Mouse (Mus musculus) CH12.LX (cell line): ENCODE data around the gene Phf23.

Experiments
- EP300 ChIP-seq: IDR thresholded peaks from 2 replicates; pipeline ENCODE4 v1.6.1; 2011; ENCODE audit warnings: low read length, improper control_type of control experiment
- MAFK ChIP-seq: IDR thresholded peaks from 2 replicates; pipeline ENCODE4 v1.6.1; 2011; ENCODE audit warnings: low read length, improper control_type of control experiment; ENCODE audit not compliant: insufficient replicate concordance
- POLR2A ChIP-seq: IDR thresholded peaks from 2 replicates; pipeline ENCODE4 v1.6.1; 2011; ENCODE audit warnings: low read depth, mild to moderate bottlenecking, improper control_type of control experiment, low read length

DNA sequence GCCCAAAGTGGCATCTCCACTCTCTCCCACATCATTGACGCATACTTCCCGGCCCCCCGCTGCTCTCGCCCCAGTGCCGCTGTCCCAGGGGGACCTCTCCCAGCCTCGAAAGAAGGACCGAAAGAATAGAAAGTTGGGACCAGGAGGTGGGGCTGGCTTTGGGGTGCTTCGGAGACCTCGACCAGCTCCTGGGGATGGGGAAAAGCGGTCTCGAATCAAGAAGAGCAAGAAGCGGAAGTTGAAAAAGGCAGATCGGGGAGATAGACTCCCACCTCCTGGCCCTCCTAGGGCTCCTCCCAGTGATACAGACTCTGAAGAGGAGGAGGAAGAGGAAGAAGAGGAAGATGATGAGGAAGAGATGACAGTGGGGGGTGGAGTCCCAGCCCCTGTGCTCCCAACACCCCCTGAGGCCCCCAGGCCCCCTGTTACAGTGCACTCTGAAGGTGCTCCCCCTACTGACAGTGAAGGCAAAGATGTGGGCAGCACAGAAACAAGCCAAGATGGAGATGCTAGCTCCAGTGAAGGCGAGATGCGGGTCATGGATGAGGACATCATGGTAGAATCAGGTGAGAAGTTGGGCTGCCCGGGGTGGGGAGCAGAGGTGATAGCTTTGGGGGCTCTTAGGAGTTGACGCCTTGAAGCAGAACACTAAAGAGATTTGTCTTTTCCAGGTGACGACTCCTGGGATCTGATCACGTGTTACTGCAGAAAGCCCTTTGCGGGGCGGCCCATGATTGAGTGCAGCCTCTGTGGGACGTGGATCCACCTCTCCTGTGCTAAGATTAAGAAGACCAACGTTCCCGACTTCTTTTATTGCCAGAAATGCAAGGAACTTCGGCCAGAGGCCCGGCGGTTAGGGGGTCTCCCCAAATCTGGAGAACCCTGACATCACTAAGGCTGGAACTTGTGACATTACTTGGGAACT is 3.3 kb downstream of the Phf23 start:
- TF ChIP-seq MAFK: no peak
- TF ChIP-seq EP300: no peak
- no peak for TF ChIP-seq POLR2A
